Mouse (Mus musculus) heart, postnatal 0 days (tissue): ENCODE measurements around the gene Vsnl1. TPM values are rescaled to one million over a fixed set of nuclear protein-coding genes. Genes with fewer than 3 reads are reported as not detected.

Experiments
- ATAC-seq: fragments of 200-750 bp; cut with Nextera tagmentation; 2 replicates; pipeline ENCODE4 v1.8.0; 2017; ENCODE audit warnings: low read depth, moderate number of reproducible peaks, moderate library complexity; ENCODE audit not compliant: insufficient read depth
- DNase-seq: peaks from one replicate; pipeline ENCODE4 v3.0.0-alpha.2; 2016; ENCODE audit warnings: low spot score
- H3K27ac ChIP-seq: fragments of 300-500 bp; sonication (generic); 2 replicates; pipeline ENCODE4 v1.5.1; 2014; ENCODE audit warnings: low read depth, mild to moderate bottlenecking
- H3K27me3 ChIP-seq: fragments of 300-500 bp; sonication (generic); 2 replicates; pipeline ENCODE4 v1.6.1; 2014; ENCODE audit warnings: low read length, mixed read lengths; ENCODE audit not compliant: control insufficient read depth, insufficient read depth
- H3K36me3 ChIP-seq: fragments of 300-500 bp; sonication (generic); replicated peaks from 2 replicates; pipeline ENCODE4 v1.6.1; 2014; ENCODE audit warnings: low read length, mixed read lengths; ENCODE audit not compliant: control insufficient read depth, insufficient read depth
- H3K4me1 ChIP-seq: fragments of 300-500 bp; sonication (generic); 2 replicates; pipeline ENCODE4 v1.6.1; 2014; ENCODE audit warnings: antibody characterized with exemption; ENCODE audit not compliant: control insufficient read depth, insufficient read depth
- H3K4me2 ChIP-seq: fragments of 300-500 bp; sonication (generic); 2 replicates; pipeline ENCODE4 v1.6.1; 2014; ENCODE audit warnings: low read depth, mild to moderate bottlenecking, low read length, moderate library complexity
- H3K4me3 ChIP-seq: fragments of 300-500 bp; sonication (generic); 2 replicates; pipeline ENCODE4 v1.5.1; 2014; ENCODE audit warnings: low read depth, low read length
- H3K9ac ChIP-seq: fragments of 300-500 bp; sonication (generic); replicated peaks from 2 replicates; pipeline ENCODE4 v1.6.1; 2014; ENCODE audit warnings: low read depth, low read length, mixed read lengths
- H3K9me3 ChIP-seq: fragments of 300-500 bp; sonication (generic); replicated peaks from 2 replicates; pipeline ENCODE4 v1.6.1; 2016; ENCODE audit warnings: low read length; ENCODE audit not compliant: control insufficient read depth
- CTCF ChIP-seq: IDR thresholded peaks from 2 replicates; pipeline ENCODE4 v1.5.1; 2016; ENCODE audit warnings: antibody characterized with exemption, control low read depth, low read depth
- EP300 ChIP-seq: IDR thresholded peaks from 2 replicates; pipeline ENCODE4 v1.6.1; 2016; ENCODE audit warnings: antibody characterized with exemption, low read depth
- WGBS: fragments of 180-500 bp; shearing (Covaris S2); extraction: QIAGEN DNeasy Blood & Tissue Kit; methylation state at CpG from one replicate; pipeline ENCODE4 v1.1.7; 2014; 5-methylcytosine and 5-hydroxymethylcytosine counted together
- polyA plus RNA-seq: library from polyadenylated mRNA; unstranded; fragments of >200 nt; fragmentation: Nextera tagmentation; extraction: Ambion mirVana; gene quantifications from 2 replicates; pipeline ENCODE4 v1.2.1, GENCODE M21; 2015
- total RNA-seq: library from RNA; depleted of rRNA; stranded (reverse); fragments of >200 nt; gene quantifications from 2 replicates; pipeline ENCODE4 v1.2.3, GENCODE M21; 2014; ENCODE audit warnings: low replicate concordance

Gene Vsnl1
- total and polyA plus RNA-seq, 2 experiments from 2014 or later = 1.6 to 2.9 TPM

DNA sequence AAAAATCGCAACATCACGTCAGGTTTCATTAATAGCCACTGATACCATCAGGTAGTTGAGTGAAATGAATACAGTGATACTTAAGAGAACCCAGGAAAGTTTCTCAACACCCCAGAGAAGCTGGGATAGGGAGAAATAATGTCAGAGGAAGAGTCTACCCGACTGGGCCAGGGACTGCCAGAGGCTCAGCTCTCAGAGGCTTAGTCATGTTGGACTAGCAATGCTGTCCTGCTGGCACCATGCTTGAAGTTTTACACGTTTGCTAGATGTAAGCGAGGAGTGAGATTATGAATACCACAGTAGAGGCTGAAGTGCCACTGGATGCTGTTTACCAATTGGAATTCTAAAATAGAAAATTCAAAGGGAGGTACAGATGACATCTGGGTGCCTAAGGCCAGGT is 39.4 kb downstream of the Vsnl1 start:
- no peak overlapping the region for H3K4me2 ChIP-seq
- H3K9me3 ChIP-seq = no peaks in the 10 kb centered on the region
- no peak overlapping the region for H3K9ac ChIP-seq
- no peak for DNase-seq
- 71% methylated on average over 5 of the region's 5 CpGs for WGBS
- no peak overlapping the region for H3K27ac ChIP-seq
- H3K36me3 ChIP-seq = no peaks in the 10 kb centered on the region
- TF ChIP-seq CTCF (no peak), EP300 (no peak)
- ATAC-seq = no peak
- no peaks in the 10 kb centered on the region for H3K27me3 ChIP-seq
- H3K4me3 ChIP-seq = no peak overlapping the region
- H3K4me1 ChIP-seq = no peaks in the 10 kb centered on the region

GRCm38 (mm10) chr12:11395470-11395869 is 40.9 kb downstream of the Vsnl1 start:
- no peaks in the 10 kb centered on the region for H3K36me3 ChIP-seq
- no peak overlapping the region for H3K4me3 ChIP-seq
- no peaks in the 10 kb centered on the region for H3K9me3 ChIP-seq
- H3K4me2 ChIP-seq = no peak overlapping the region
- no peak overlapping the region for H3K27ac ChIP-seq
- no peaks in the 10 kb centered on the region for H3K27me3 ChIP-seq
- TF ChIP-seq CTCF = no peak
- no peak for TF ChIP-seq EP300
- WGBS = 39% methylated on average over 2 of the region's 2 CpGs
- peaks cover 7% of the 10 kb centered on the region; the same call in 1 of the 2 replicates for H3K4me1 ChIP-seq
- ATAC-seq = 0 out of 2 replicates have a peak, but pooled peaks have one; percentile 31
- no peak for DNase-seq
- no peak overlapping the region for H3K9ac ChIP-seq

- H3K9ac ChIP-seq = no peak overlapping the region
- no peaks in the 10 kb centered on the region for H3K9me3 ChIP-seq
- H3K4me3 ChIP-seq = no peak overlapping the region
- H3K4me1 ChIP-seq = peaks cover 7% of the 10 kb centered on the region; the same call in 1 of the 2 replicates
- no peaks in the 10 kb centered on the region for H3K27me3 ChIP-seq
- no peaks in the 10 kb centered on the region for H3K36me3 ChIP-seq
- H3K27ac ChIP-seq = no peak overlapping the region
- no peak for TF ChIP-seq EP300
- TF ChIP-seq CTCF = no peak
- H3K4me2 ChIP-seq = no peak overlapping the region
- DNase-seq (no peak), ATAC-seq (no peak)
- 28% methylated on average over 1 of the region's 1 CpGs for WGBS
These were observed 43.9 kb downstream of the Vsnl1 start for GRCm38 (mm10) chr12:11392525-11392924.

DNA sequence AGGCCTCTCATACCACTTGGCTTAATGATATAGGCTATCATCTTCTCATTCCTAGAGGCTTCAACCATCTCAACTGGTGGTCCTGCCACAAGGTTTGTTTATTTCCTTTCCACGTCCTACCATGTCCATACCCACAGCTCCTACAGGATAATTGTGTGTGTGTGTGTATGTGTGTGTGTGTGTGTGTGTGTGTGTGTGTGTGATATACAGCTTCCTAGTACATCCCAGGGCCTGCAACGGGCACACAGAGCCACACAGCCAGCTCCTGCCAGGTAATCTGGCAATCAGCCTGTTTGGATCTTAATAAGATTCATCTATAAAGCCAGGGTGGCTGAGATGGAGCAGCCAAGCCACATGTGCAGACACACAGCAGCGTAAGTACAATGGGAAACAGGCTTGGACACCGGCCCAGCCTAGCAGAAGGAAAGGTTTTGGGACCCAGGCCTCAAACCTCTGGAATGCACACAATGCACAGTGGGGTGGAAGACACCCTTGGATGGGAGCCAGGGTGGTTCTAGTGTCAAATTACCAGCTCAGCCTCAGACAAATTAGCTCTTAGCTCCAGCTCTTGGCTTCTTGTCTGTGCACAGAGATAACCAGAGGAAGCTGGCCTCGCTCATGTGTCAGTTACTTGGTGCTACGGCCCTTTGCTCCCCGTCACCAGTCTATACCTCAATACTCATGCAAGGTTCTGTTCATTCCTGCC is 45.0 kb downstream of the Vsnl1 start:
- no peak overlapping the region for H3K4me3 ChIP-seq
- H3K9ac ChIP-seq = no peak overlapping the region
- no peak overlapping the region for H3K27ac ChIP-seq
- WGBS = 15% methylated on average over 7 of the region's 7 CpGs
- no peak overlapping the region for H3K4me2 ChIP-seq
- peaks cover 7% of the 10 kb centered on the region; the same call in 1 of the 2 replicates for H3K4me1 ChIP-seq
- H3K36me3 ChIP-seq = no peaks in the 10 kb centered on the region
- no peaks in the 10 kb centered on the region for H3K27me3 ChIP-seq
- ATAC-seq = peak; percentile 72
- DNase-seq = peak; percentile 29
- no peaks in the 10 kb centered on the region for H3K9me3 ChIP-seq
- TF ChIP-seq EP300 = no peak
- TF ChIP-seq CTCF = no peak

DNA sequence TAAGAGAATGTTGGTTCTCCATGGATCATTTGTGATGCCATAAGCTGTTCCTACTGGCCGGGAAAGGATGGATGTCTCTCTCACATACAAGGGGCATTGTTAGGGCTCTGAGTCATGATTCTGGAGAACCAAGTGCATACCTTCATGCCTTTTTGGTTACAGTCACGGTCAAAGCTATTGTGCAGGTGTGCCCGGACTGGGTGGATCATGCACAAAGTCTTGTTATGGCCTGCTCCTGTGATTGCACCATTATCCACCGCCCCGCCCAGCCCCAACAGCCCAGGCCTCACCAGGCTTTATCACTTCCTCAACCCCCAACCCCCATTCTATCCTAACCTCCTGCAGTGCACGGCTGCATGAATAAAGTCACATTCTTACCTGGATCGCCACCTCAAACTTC is 47.3 kb downstream of the Vsnl1 start:
- Histone ChIP-seq H3K4me1 (peaks cover 7% of the 10 kb centered on the region; the same call in 1 of the 2 replicates), H3K27me3 (no peaks in the 10 kb centered on the region), H3K4me3 (no peak overlapping the region), H3K9ac (no peak overlapping the region), H3K9me3 (no peaks in the 10 kb centered on the region), H3K4me2 (no peak overlapping the region), H3K36me3 (no peaks in the 10 kb centered on the region), H3K27ac (no peak overlapping the region)
- no peak for TF ChIP-seq EP300
- no peak for TF ChIP-seq CTCF
- ATAC-seq (no peak), DNase-seq (no peak)
- WGBS = 86% methylated on average over 7 of the region's 7 CpGs

- 78% methylated on average over 1 of the region's 1 CpGs for WGBS
- ATAC-seq = no peak
These were observed 51.7 kb downstream of the Vsnl1 start for GRCm38 (mm10) chr12:11384754-11385153.

More at GRCm38 (mm10) chr12:11384754-11385153, 51.7 kb downstream of the Vsnl1 start:
- Histone ChIP-seq H3K9ac (no peak overlapping the region), H3K27ac (no peak overlapping the region), H3K4me1 (no peaks in the 10 kb centered on the region), H3K27me3 (no peaks in the 10 kb centered on the region), H3K9me3 (no peaks in the 10 kb centered on the region), H3K4me3 (no peak overlapping the region), H3K4me2 (no peak overlapping the region), H3K36me3 (no peaks in the 10 kb centered on the region)
- TF ChIP-seq CTCF = no peak
- no peak for TF ChIP-seq EP300
- DNase-seq = no peak
